Mouse (Mus musculus) MEL-GATA-1-ER (cell line): ENCODE data around the gene Rtn4rl2.
A peak's percentile ranks its signal among the peaks of the same experiment; 100 is the strongest.

Experiments
- DNase-seq: peaks from one replicate; pipeline ENCODE4 v3.0.0-alpha.2; 2012; ENCODE audit warnings: low read depth; ENCODE audit errors: extremely low read depth

Rtn4rl2 gene

GRCm38 (mm10) chr2:84850407-84851129 is 35.9 kb downstream of the Rtn4rl2 start:
- DNase-seq, result no peak

- no peak for DNase-seq
These were observed 41.3 kb downstream of the Rtn4rl2 start for GRCm38 (mm10) chr2:84845226-84845625.

- no peak for DNase-seq
These were observed 42.9 kb downstream of the Rtn4rl2 start for GRCm38 (mm10) chr2:84843654-84844053.

- peak; percentile 90 for DNase-seq
These were observed 44.6 kb downstream of the Rtn4rl2 start for GRCm38 (mm10) chr2:84841905-84842304.

- peak; percentile 32 for DNase-seq
These were observed 45.6 kb downstream of the Rtn4rl2 start for GRCm38 (mm10) chr2:84840748-84841563.

- peak; percentile 83 for DNase-seq
These were observed 46.3 kb downstream of the Rtn4rl2 start for GRCm38 (mm10) chr2:84840016-84840747.

- DNase-seq, result peak; percentile 62
These were observed 47.2 kb downstream of the Rtn4rl2 start for GRCm38 (mm10) chr2:84838993-84839980.

- peak; percentile 29 for DNase-seq
These were observed 47.9 kb downstream of the Rtn4rl2 start, which contains the start of gene Slc43a1 for GRCm38 (mm10) chr2:84838593-84838949. Gene Slc43a1 (plus strand): TSS chr2:84838850.

- no peak for DNase-seq
These were observed 48.5 kb downstream of the Rtn4rl2 start for GRCm38 (mm10) chr2:84837817-84838592.

GRCm38 (mm10) chr2:84837107-84837506 is 49.4 kb downstream of the Rtn4rl2 start:
- DNase-seq, result no peak

GRCm38 (mm10) chr2:84831666-84832391 is 54.7 kb downstream of the Rtn4rl2 start:
- peak; percentile 75 for DNase-seq

- peak; percentile 50 for DNase-seq
These were observed 59.1 kb downstream of the Rtn4rl2 start for GRCm38 (mm10) chr2:84827283-84827920.

- DNase-seq, result peak; percentile 92
These were observed 59.8 kb downstream of the Rtn4rl2 start, which contains the start of gene Timm10 for GRCm38 (mm10) chr2:84826488-84827282. Gene Timm10 (plus strand): TSS chr2:84826997.

GRCm38 (mm10) chr2:84823237-84823636 is 63.3 kb downstream of the Rtn4rl2 start:
- no peak for DNase-seq

- no peak for DNase-seq
These were observed 64.0 kb downstream of the Rtn4rl2 start, which contains the start of gene Smtnl1 for GRCm38 (mm10) chr2:84822552-84822951. Gene Smtnl1 (minus strand): TSS chr2:84822652.
